Mouse (Mus musculus) liver, embryonic 14.5 days (tissue): ENCODE data around the gene Nwd2. TPM values are rescaled to one million over a fixed set of nuclear protein-coding genes. Genes with fewer than 3 reads are reported as not detected.

Experiments
- ATAC-seq: fragments of 200-750 bp; cut with Nextera tagmentation; 2 replicates; pipeline ENCODE4 v1.8.0; 2017; ENCODE audit warnings: moderate number of reproducible peaks, mild to moderate bottlenecking, moderate library complexity; ENCODE audit not compliant: insufficient read depth
- DNase-seq, 3 experiments: peaks; one replicate each; pipeline ENCODE4 v3.0.0-alpha.2; 2012 to 2013; ENCODE audit warnings: low read depth in 3 of 3, low spot score in 3 of 3
- H3K27ac ChIP-seq: fragments of 300-500 bp; sonication (generic); 2 replicates; pipeline ENCODE4 v1.5.1; 2014; ENCODE audit warnings: moderate library complexity, mild to moderate bottlenecking, control low read depth, inconsistent platforms
- H3K27me3 ChIP-seq: fragments of 300-500 bp; sonication (generic); 2 replicates; pipeline ENCODE4 v1.6.1; 2014; ENCODE audit warnings: mild to moderate bottlenecking, low read length, moderate library complexity; ENCODE audit not compliant: control insufficient read depth, insufficient read depth
- H3K36me3 ChIP-seq: fragments of 300-500 bp; sonication (generic); replicated peaks from 2 replicates; pipeline ENCODE4 v1.6.1; 2014; ENCODE audit warnings: low read depth; ENCODE audit not compliant: control insufficient read depth, insufficient read depth
- H3K4me1 ChIP-seq, 2 experiments: fragments of 200-500 bp in 1 of 2; fragments of 300-500 bp in 1 of 2; sonication (generic) in 1 of 2; replicated peaks; 2 replicates each; pipeline ENCODE4 v1.6.1; 2012 to 2014; ENCODE audit warnings: antibody characterized with exemption in 1 of 2, inconsistent platforms in 1 of 2, low read length in 1 of 2; ENCODE audit not compliant: control insufficient read depth in 2 of 2, insufficient read depth in 2 of 2
- H3K4me2 ChIP-seq: fragments of 300-500 bp; sonication (generic); 2 replicates; pipeline ENCODE4 v1.6.1; 2014; ENCODE audit warnings: low read depth, mild to moderate bottlenecking, control low read depth, moderate library complexity
- H3K4me3 ChIP-seq, 2 experiments: fragments of 200-500 bp in 1 of 2; fragments of 300-500 bp in 1 of 2; sonication (generic) in 1 of 2; 2 replicates each; pipeline ENCODE4 v1.5.1; 2012 to 2014; ENCODE audit warnings: low read depth in 2 of 2, low read length in 2 of 2, mild to moderate bottlenecking in 2 of 2, control low read depth in 1 of 2, inconsistent platforms in 1 of 2, moderate library complexity in 1 of 2; ENCODE audit not compliant: insufficient read depth in 1 of 2
- H3K9ac ChIP-seq: fragments of 300-500 bp; sonication (generic); replicated peaks from 2 replicates; pipeline ENCODE4 v1.6.1; 2014; ENCODE audit warnings: mild to moderate bottlenecking, control low read depth, moderate library complexity
- H3K9me3 ChIP-seq: fragments of 300-500 bp; sonication (generic); 2 replicates; pipeline ENCODE4 v1.6.1; 2016; ENCODE audit warnings: low read length, mixed read lengths; ENCODE audit not compliant: control insufficient read depth
- CTCF ChIP-seq: IDR thresholded peaks from 2 replicates; pipeline ENCODE4 v1.5.1; 2016; ENCODE audit warnings: antibody characterized with exemption, low read depth, control low read depth
- EP300 ChIP-seq: IDR thresholded peaks from 2 replicates; pipeline ENCODE4 v1.6.1; 2016; ENCODE audit warnings: antibody characterized with exemption, low read depth
- WGBS: fragments of 180-500 bp; shearing (Covaris S2); extraction: QIAGEN DNeasy Blood & Tissue Kit; methylation state at CpG from one replicate; pipeline ENCODE4 v1.1.7; 2014; ENCODE audit not compliant: insufficient replicate concordance; 5-methylcytosine and 5-hydroxymethylcytosine counted together
- polyA plus RNA-seq, 2 experiments: library from polyadenylated mRNA; depleted of rRNA in 1 of 2; stranded (reverse) in 1 of 2; unstranded in 1 of 2; fragments of >200 nt; fragmentation: Nextera tagmentation in 1 of 2; extraction: Ambion mirVana in 1 of 2; gene quantifications; 2 replicates each; pipeline versions ENCODE4 v1.2.1 to v1.2.3; 2012 to 2014

The Nwd2 gene
- polyA plus RNA-seq, 2 experiments = 0.03 TPM; not detected in 1

DNA sequence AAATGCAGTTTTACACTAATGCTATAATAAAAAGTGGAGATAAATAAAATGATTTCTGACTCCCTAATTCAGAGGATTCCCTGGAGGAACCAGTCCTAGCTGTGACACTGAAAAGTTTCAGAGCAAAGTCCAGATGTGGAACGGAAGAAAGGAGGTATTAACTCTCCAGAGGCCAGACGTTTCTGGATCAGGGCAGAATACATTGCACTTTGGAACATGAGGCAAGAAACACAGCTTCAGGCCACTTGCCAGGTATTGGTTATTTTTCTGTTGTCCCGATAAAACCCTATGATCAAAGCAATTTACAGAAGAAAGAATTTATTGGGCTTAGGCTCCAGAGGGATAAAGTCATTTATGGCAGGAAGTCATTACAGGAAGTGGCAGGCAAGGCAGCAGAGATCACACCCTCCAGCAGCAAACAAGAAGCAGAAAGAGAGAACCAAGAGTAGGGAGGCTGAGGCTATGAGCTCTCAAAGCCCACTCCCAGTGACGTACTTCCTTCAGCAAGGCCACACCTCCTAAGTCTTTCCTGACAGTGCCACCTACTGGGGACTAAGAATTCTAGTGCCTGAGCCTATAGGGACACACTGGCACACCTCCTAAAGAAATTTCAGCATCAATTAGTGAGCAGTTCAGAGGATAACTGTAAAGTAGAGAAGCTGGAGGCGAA, 106.3 kb downstream of the Nwd2 start:
- H3K27me3 ChIP-seq = no peaks in the 10 kb centered on the region
- no peaks in the 10 kb centered on the region for H3K36me3 ChIP-seq
- WGBS = 50% methylated on average over 5 of the region's 5 CpGs
- DNase-seq (no peak), ATAC-seq (no peak)
- no peaks in the 10 kb centered on the region for H3K9me3 ChIP-seq
- no peak overlapping the region for H3K4me2 ChIP-seq
- TF ChIP-seq CTCF (no peak), EP300 (no peak)
- no peak overlapping the region for H3K27ac ChIP-seq
- H3K9ac ChIP-seq = no peak overlapping the region
- H3K4me1 ChIP-seq = no peaks in the 10 kb centered on the region
- H3K4me3 ChIP-seq = no peak overlapping the region

GRCm38 (mm10) chr5:63755938-63756337, 107.0 kb downstream of the Nwd2 start:
- Histone ChIP-seq H3K9me3 (no peaks in the 10 kb centered on the region), H3K27me3 (no peaks in the 10 kb centered on the region), H3K27ac (no peak overlapping the region), H3K4me2 (no peak overlapping the region), H3K36me3 (no peaks in the 10 kb centered on the region), H3K4me3 (no peak overlapping the region), H3K9ac (no peak overlapping the region), H3K4me1 (no peaks in the 10 kb centered on the region)
- DNase-seq = no peak
- WGBS = 62% methylated on average over 3 of the region's 3 CpGs
- TF ChIP-seq CTCF (no peak), EP300 (no peak)
- ATAC-seq = no peak

- no peaks in the 10 kb centered on the region for H3K27me3 ChIP-seq
- H3K27ac ChIP-seq = no peak overlapping the region
- DNase-seq (no peak), ATAC-seq (no peak)
- TF ChIP-seq CTCF = no peak
- TF ChIP-seq EP300 = no peak
- no peaks in the 10 kb centered on the region for H3K4me1 ChIP-seq
- no peaks in the 10 kb centered on the region for H3K36me3 ChIP-seq
- 80% methylated on average over 4 of the region's 4 CpGs for WGBS
- H3K4me2 ChIP-seq = no peak overlapping the region
- H3K9ac ChIP-seq = no peak overlapping the region
- H3K4me3 ChIP-seq = no peak overlapping the region
- no peaks in the 10 kb centered on the region for H3K9me3 ChIP-seq
Observed at GRCm38 (mm10) chr5:63765886-63766285, 117.0 kb downstream of the Nwd2 start.

DNA sequence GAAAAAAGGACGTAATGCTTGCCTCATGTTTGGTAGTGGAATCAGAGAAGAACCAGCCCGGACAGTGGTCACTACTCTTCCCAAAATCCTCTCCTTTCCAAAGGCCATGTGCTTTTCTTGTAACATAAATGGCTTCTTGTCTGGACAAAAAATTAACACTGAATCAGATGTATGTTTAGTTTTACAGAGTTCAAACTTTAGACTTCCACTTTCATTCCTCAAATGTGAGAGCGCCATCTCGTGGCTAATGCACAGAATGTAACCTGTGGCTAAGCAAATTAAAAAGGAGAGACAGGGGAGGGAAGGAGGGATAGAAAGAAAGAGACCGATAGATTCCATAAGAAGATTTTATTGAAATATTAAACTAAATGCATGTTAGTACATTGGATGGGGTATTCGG, 117.8 kb downstream of the Nwd2 start:
- no peak overlapping the region for H3K4me2 ChIP-seq
- H3K27me3 ChIP-seq = no peaks in the 10 kb centered on the region
- TF ChIP-seq CTCF (peak; percentile 58), EP300 (no peak)
- peak in 2 of 3 experiments; percentile 13 to 26 for DNase-seq
- ATAC-seq = no peak
- no peak overlapping the region for H3K4me3 ChIP-seq
- no peak overlapping the region for H3K9ac ChIP-seq
- H3K9me3 ChIP-seq = no peaks in the 10 kb centered on the region
- no peak overlapping the region for H3K27ac ChIP-seq
- WGBS = 27% methylated on average over 6 of the region's 6 CpGs
- no peaks in the 10 kb centered on the region for H3K4me1 ChIP-seq
- no peaks in the 10 kb centered on the region for H3K36me3 ChIP-seq

DNA sequence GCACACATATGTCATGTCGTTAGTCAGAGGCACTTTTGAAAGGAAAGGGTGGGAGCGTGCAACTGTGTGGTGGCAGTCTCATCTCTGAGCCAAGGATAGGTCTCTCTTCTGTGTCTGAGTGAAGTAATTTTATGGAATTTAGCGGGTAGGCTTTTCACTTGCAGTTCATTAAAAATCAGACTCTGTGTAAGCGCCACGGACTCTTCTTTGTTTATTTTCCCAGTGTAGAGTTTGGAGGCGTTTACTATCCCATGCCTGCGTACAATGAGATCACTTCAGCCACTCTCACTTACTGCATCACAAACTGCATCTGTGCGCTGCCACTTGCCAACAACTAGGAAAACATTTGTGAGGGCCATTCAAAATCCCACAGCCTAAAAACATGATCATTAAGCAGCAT, 118.6 kb downstream of the Nwd2 start:
- DNase-seq (no peak), ATAC-seq (no peak)
- WGBS = 58% methylated on average over 8 of the region's 8 CpGs
- no peak overlapping the region for H3K4me2 ChIP-seq
- no peaks in the 10 kb centered on the region for H3K36me3 ChIP-seq
- no peak overlapping the region for H3K27ac ChIP-seq
- H3K9ac ChIP-seq = no peak overlapping the region
- no peaks in the 10 kb centered on the region for H3K9me3 ChIP-seq
- no peaks in the 10 kb centered on the region for H3K4me1 ChIP-seq
- TF ChIP-seq CTCF = no peak
- TF ChIP-seq EP300 = no peak
- no peaks in the 10 kb centered on the region for H3K27me3 ChIP-seq
- no peak overlapping the region for H3K4me3 ChIP-seq
